Comparison of ENCODE assay signal across 17 mouse cellular contexts in genomic region chr9:75234271-75234741, GRCm38 (mm10). TPM values are rescaled to one million over a fixed set of nuclear protein-coding genes. Genes with fewer than 3 reads are reported as not detected.
DNase-seq lines count a peak whose midpoint lies in the region; ATAC-seq and TF ChIP-seq lines count a peak whose summit lies in the region.
"Had no signal": no experiment of that assay in that cellular context is flagged by ENCODE, and none has a peak within 500 bp of the region (broad histone marks: within the 10 kb centered on the region; RNA-seq: fewer than 3 reads in every experiment).

No protein-coding gene starts in this region.

- no peak overlapping the region for H3K4me3 ChIP-seq in heart, embryonic 11.5 days (ENCODE audit: low read depth, low read length)
- peak overlapping the region; percentile 31 for H3K4me3 ChIP-seq in ES-Bruce4 (ENCODE audit: low read depth, low read length)
- no peak overlapping the region for H3K4me3 ChIP-seq in intestine, embryonic 15.5 days (replicated peaks)
- H3K4me3 ChIP-seq: embryonic facial prominence, embryonic 12.5 days; limb, embryonic 15.5 days had no signal

- no peak for TF ChIP-seq EP300 in ES-Bruce4 (IDR thresholded peaks at IDR 0.05; ENCODE audit: insufficient read depth, low read depth, low read length)

- H3K9ac ChIP-seq in heart, embryonic 11.5 days (ENCODE audit: low read depth, low read length), result no peak overlapping the region
- no peak overlapping the region for H3K9ac ChIP-seq in ES-Bruce4 (ENCODE audit: low read depth, poor library complexity, severe bottlenecking)
- no peak overlapping the region for H3K9ac ChIP-seq in intestine, embryonic 15.5 days
- H3K9ac ChIP-seq: embryonic facial prominence, embryonic 12.5 days; limb, embryonic 15.5 days had no signal

- H3K9me3 ChIP-seq in heart, embryonic 11.5 days (replicated peaks; ENCODE audit: control insufficient read depth, low read length), result no peaks in the 10 kb centered on the region
- H3K9me3 ChIP-seq in ES-Bruce4 (replicated peaks; ENCODE audit: control insufficient read depth, insufficient read depth, low read length, poor library complexity, severe bottlenecking), result no peaks in the 10 kb centered on the region
- no peaks in the 10 kb centered on the region for H3K9me3 ChIP-seq in intestine, embryonic 15.5 days
- H3K9me3 ChIP-seq: embryonic facial prominence, embryonic 12.5 days; limb, embryonic 15.5 days had no signal

- WGBS in heart, embryonic 11.5 days (ENCODE audit: insufficient replicate concordance), result 26% methylated on average over 7 of the region's 7 CpGs
- 21% methylated on average over 7 of the region's 7 CpGs for WGBS in intestine, embryonic 15.5 days

- no peak for ATAC-seq in heart, embryonic 11.5 days (replicated peaks; ENCODE audit: insufficient number of reproducible peaks, low FRiP score, low TSS enrichment)
- ATAC-seq in intestine, embryonic 15.5 days, result peak; percentile 91
- ATAC-seq: forebrain, embryonic 14.5 days; hindbrain, postnatal 0 days; Patski had no signal

- no peak overlapping the region for H3K27ac ChIP-seq in heart, embryonic 11.5 days (ENCODE audit: low read depth, low read length)
- H3K27ac ChIP-seq in ES-Bruce4 (ENCODE audit: insufficient read depth, low read length), result no peak overlapping the region
- peak overlapping the region; percentile 29; the same call in 1 of the 2 replicates for H3K27ac ChIP-seq in intestine, embryonic 15.5 days
- H3K27ac ChIP-seq: embryonic facial prominence, embryonic 12.5 days; hindbrain, postnatal 0 days; limb, embryonic 15.5 days had no signal

- peak; percentile 91 for DNase-seq in heart, adult 11 months
- peak; percentile 82 for DNase-seq in lung, postnatal 25 days (ENCODE audit: low spot score)
- no peak for DNase-seq in thymus, postnatal 10 days (ENCODE audit: low spot score in 2 of 2)
- DNase-seq in layer of hippocampus, adult 9-10 months (ENCODE audit: low spot score), result no peak
- DNase-seq: cerebellum, adult 9-10 months; heart, postnatal 14 days; layer of hippocampus, adult 9-11 months; spleen, adult 18-20 months; thymus, postnatal 14 days had no signal

- peaks cover 29% of the 10 kb centered on the region for H3K27me3 ChIP-seq in heart, embryonic 11.5 days (ENCODE audit: control insufficient read depth, insufficient read depth, low read length)
- no peaks in the 10 kb centered on the region for H3K27me3 ChIP-seq in ES-Bruce4 (ENCODE audit: control insufficient read depth, insufficient read depth, low read length, poor library complexity, severe bottlenecking)
- peaks cover 8% of the 10 kb centered on the region; the same call in 1 of the 2 replicates for H3K27me3 ChIP-seq in intestine, embryonic 15.5 days (replicated peaks)
- H3K27me3 ChIP-seq: Patski had no signal

- no peaks in the 10 kb centered on the region for H3K36me3 ChIP-seq in heart, embryonic 11.5 days (ENCODE audit: control insufficient read depth, insufficient read depth, low read length)
- H3K36me3 ChIP-seq in ES-Bruce4 (ENCODE audit: control insufficient read depth, insufficient read depth, low read length, poor library complexity, severe bottlenecking), result no peaks in the 10 kb centered on the region
- H3K36me3 ChIP-seq in intestine, embryonic 15.5 days, result no peaks in the 10 kb centered on the region
- H3K36me3 ChIP-seq: embryonic facial prominence, embryonic 12.5 days; limb, embryonic 15.5 days had no signal

- no peak for TF ChIP-seq CTCF in ES-Bruce4 (IDR thresholded peaks at IDR 0.05; ENCODE audit: low read depth, low read length)

- peaks cover 7% of the 10 kb centered on the region; the same call in 1 of the 2 replicates for H3K4me1 ChIP-seq in heart, embryonic 11.5 days (ENCODE audit: control insufficient read depth, insufficient read depth, low read length)
- peaks cover 5% of the 10 kb centered on the region for H3K4me1 ChIP-seq in ES-Bruce4 (ENCODE audit: control insufficient read depth, insufficient read depth, low read length)
- H3K4me1 ChIP-seq in intestine, embryonic 15.5 days (replicated peaks), result peaks cover 7% of the 10 kb centered on the region

- no peak overlapping the region for H3K4me2 ChIP-seq in heart, embryonic 11.5 days
- no peak overlapping the region; the same call in 1 of the 2 replicates for H3K4me2 ChIP-seq in intestine, embryonic 15.5 days (replicated peaks)
- H3K4me2 ChIP-seq: embryonic facial prominence, embryonic 12.5 days; limb, embryonic 15.5 days had no signal

- no peak for TF ChIP-seq POLR2A in ES-Bruce4 (IDR thresholded peaks at IDR 0.05; ENCODE audit: insufficient read depth, low read length)

RNA-seq across cellular contexts. Expression of gene Myo5c, which starts 2.5 kb away (rescaled TPM):
- 1.0 and 1.3 TPM in 2 replicates for polyA plus RNA-seq in heart, embryonic 11.5 days (2014; fragmentation: Nextera tagmentation; extraction: Ambion mirVana)
- 8.0 and 8.8 TPM in 2 replicates for polyA plus RNA-seq in ES-Bruce4 (2011; ENCODE audit: insufficient read depth, insufficient read length, low read depth, missing spikeins)
- 5.5 and 7.3 TPM in 2 replicates for polyA plus RNA-seq in intestine, embryonic 15.5 days (2015; fragmentation: Nextera tagmentation; extraction: Ambion mirVana)

Comparison
In these comparisons a context has a peak if more than half of its experiments do, and no peak if none do; other contexts are left out.
1. DNase-seq: peak in heart, adult 11 months (single experiment) and lung, postnatal 25 days (single experiment); none in thymus, postnatal 10 days (0 of 2) and layer of hippocampus, adult 9-10 months (single experiment).